Mouse (Mus musculus): ENCODE measurements around the gene Nat14.

DNA sequence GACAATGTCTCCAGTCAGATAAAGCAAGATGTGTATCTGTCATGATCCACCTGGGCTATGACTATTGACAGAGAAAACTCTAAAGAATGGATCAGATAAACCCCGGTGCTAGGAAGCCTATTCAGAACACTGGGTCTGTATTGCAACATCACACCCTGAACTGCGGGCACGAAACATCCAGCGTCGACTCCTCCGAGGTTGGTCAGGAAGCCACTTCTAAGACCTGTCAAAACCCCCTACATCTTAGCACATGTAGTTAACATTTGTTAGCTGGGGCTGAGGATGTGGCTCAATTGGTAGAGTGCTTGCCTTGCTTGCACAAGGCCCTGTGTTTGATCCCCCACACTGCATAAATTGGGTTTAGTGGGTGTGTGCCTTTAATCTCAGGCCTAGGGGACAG is 26.6 kb downstream of the Nat14 start:
- no peak for TF ChIP-seq CTCF (IDR thresholded peaks at IDR 0.05; ENCODE audit: low read depth, low read length)
- no peak for TF ChIP-seq POLR2A (IDR thresholded peaks at IDR 0.05; ENCODE audit: borderline replicate concordance, low read depth, low read length)
